Mouse (Mus musculus) limb, embryonic 11.5 days (tissue): Measurements from ENCODE around the gene Pitpnc1. TPM values are rescaled to one million over a fixed set of nuclear protein-coding genes. Genes with fewer than 3 reads are reported as not detected.

Experiments
- ATAC-seq: fragments of 200-750 bp; cut with Nextera tagmentation; 2 replicates; pipeline ENCODE4 v1.8.0; 2017; ENCODE audit warnings: low read depth; ENCODE audit not compliant: insufficient number of reproducible peaks, low FRiP score, low TSS enrichment
- DNase-seq: peaks from one replicate; pipeline ENCODE4 v3.0.0-alpha.2; 2015; ENCODE audit warnings: low spot score
- H3K27ac ChIP-seq: fragments of 300-500 bp; sonication (generic); replicated peaks from 2 replicates; pipeline ENCODE4 v1.5.1; 2014; ENCODE audit warnings: low read depth, mild to moderate bottlenecking, low read length
- H3K27me3 ChIP-seq: fragments of 300-500 bp; sonication (generic); 2 replicates; pipeline ENCODE4 v1.6.1; 2014; ENCODE audit warnings: mild to moderate bottlenecking, low read length, mixed read lengths; ENCODE audit not compliant: control insufficient read depth, insufficient read depth
- H3K36me3 ChIP-seq: fragments of 300-500 bp; sonication (generic); 2 replicates; pipeline ENCODE4 v1.6.1; 2014; ENCODE audit warnings: mild to moderate bottlenecking, low read length, moderate library complexity, mixed read lengths; ENCODE audit not compliant: control insufficient read depth, insufficient read depth
- H3K4me1 ChIP-seq: fragments of 300-500 bp; sonication (generic); 2 replicates; pipeline ENCODE4 v1.6.1; 2014; ENCODE audit warnings: low read length, mixed read lengths; ENCODE audit not compliant: control insufficient read depth, insufficient read depth
- H3K4me2 ChIP-seq: fragments of 300-500 bp; sonication (generic); 2 replicates; pipeline ENCODE4 v1.6.1; 2014; ENCODE audit warnings: low read depth, mild to moderate bottlenecking, moderate library complexity; ENCODE audit not compliant: severe bottlenecking
- H3K4me3 ChIP-seq: fragments of 300-500 bp; sonication (generic); 2 replicates; pipeline ENCODE4 v1.5.1; 2014; ENCODE audit warnings: low read depth, low read length
- H3K9ac ChIP-seq: fragments of 300-500 bp; sonication (generic); 2 replicates; pipeline ENCODE4 v1.6.1; 2014; ENCODE audit warnings: mild to moderate bottlenecking, low read length
- H3K9me3 ChIP-seq: fragments of 300-500 bp; sonication (generic); 2 replicates; pipeline ENCODE4 v1.6.1; 2016; ENCODE audit warnings: low read length; ENCODE audit not compliant: control insufficient read depth
- WGBS: fragments of 180-500 bp; shearing (Covaris S2); extraction: QIAGEN DNeasy Blood & Tissue Kit; methylation state at CpG from one replicate; pipeline ENCODE4 v1.1.7; 2014; 5-methylcytosine and 5-hydroxymethylcytosine counted together
- polyA plus RNA-seq: library from polyadenylated mRNA; unstranded; fragments of >200 nt; fragmentation: Nextera tagmentation; extraction: Ambion mirVana; gene quantifications from 2 replicates; pipeline ENCODE4 v1.2.1, GENCODE M21; 2014

The Pitpnc1 gene
- polyA plus RNA-seq, 1 experiment from 2014 or later: 35.3 TPM

GRCm38 (mm10) chr11:107469523-107470371 is 752 bp downstream of the Pitpnc1 start:
- Histone ChIP-seq H3K4me3 (peak overlapping the region; percentile 85), H3K9me3 (no peaks in the 10 kb centered on the region), H3K27me3 (no peaks in the 10 kb centered on the region), H3K27ac (peak overlapping the region; percentile 90), H3K4me1 (peaks cover 8% of the 10 kb centered on the region), H3K36me3 (no peaks in the 10 kb centered on the region), H3K9ac (peak overlapping the region; percentile 91), H3K4me2 (peak overlapping the region; percentile 80)
- under 1% methylated on average over 59 of the region's 59 CpGs for WGBS
- peak; percentile 60 for ATAC-seq
- DNase-seq: peak; percentile 74

- peak overlapping the region; percentile 85 for H3K4me3 ChIP-seq
- H3K36me3 ChIP-seq: no peaks in the 10 kb centered on the region
- H3K9ac ChIP-seq: peak overlapping the region; percentile 91
- H3K4me2 ChIP-seq: peak overlapping the region; percentile 80
- H3K27me3 ChIP-seq: no peaks in the 10 kb centered on the region
- ATAC-seq: peak; percentile 83
- peak; percentile 87 for DNase-seq
- H3K27ac ChIP-seq: peak overlapping the region; percentile 90
- WGBS: under 1% methylated on average over 38 of the region's 38 CpGs
- peaks cover 8% of the 10 kb centered on the region for H3K4me1 ChIP-seq
- H3K9me3 ChIP-seq: no peaks in the 10 kb centered on the region
These were observed 1.4 kb downstream of the Pitpnc1 start for GRCm38 (mm10) chr11:107469031-107469522.

- Histone ChIP-seq H3K4me2 (peak overlapping the region; percentile 80), H3K27me3 (no peaks in the 10 kb centered on the region), H3K4me1 (peaks cover 8% of the 10 kb centered on the region), H3K36me3 (no peaks in the 10 kb centered on the region), H3K9me3 (no peaks in the 10 kb centered on the region), H3K4me3 (peak overlapping the region; percentile 85), H3K9ac (peak overlapping the region; percentile 91), H3K27ac (peak overlapping the region; percentile 90)
- DNase-seq (no peak), ATAC-seq (no peak)
- 21% methylated on average over 16 of the region's 16 CpGs for WGBS
These were observed 2.1 kb downstream of the Pitpnc1 start for GRCm38 (mm10) chr11:107468252-107469030.

GRCm38 (mm10) chr11:107466611-107467391 is 3.7 kb downstream of the Pitpnc1 start:
- H3K4me2 ChIP-seq: no peak overlapping the region
- H3K36me3 ChIP-seq: no peaks in the 10 kb centered on the region
- no peaks in the 10 kb centered on the region for H3K27me3 ChIP-seq
- peaks cover 8% of the 10 kb centered on the region for H3K4me1 ChIP-seq
- H3K4me3 ChIP-seq: no peak overlapping the region
- DNase-seq (no peak), ATAC-seq (no peak)
- no peak overlapping the region for H3K9ac ChIP-seq
- WGBS: 73% methylated on average over 6 of the region's 6 CpGs
- H3K27ac ChIP-seq: no peak overlapping the region
- H3K9me3 ChIP-seq: no peaks in the 10 kb centered on the region

- H3K27ac ChIP-seq: no peak overlapping the region
- no peaks in the 10 kb centered on the region for H3K9me3 ChIP-seq
- WGBS: 90% methylated on average over 1 of the region's 1 CpGs
- no peak for ATAC-seq
- H3K27me3 ChIP-seq: no peaks in the 10 kb centered on the region
- H3K36me3 ChIP-seq: no peaks in the 10 kb centered on the region
- DNase-seq: no peak
- no peak overlapping the region for H3K4me2 ChIP-seq
- H3K4me1 ChIP-seq: peaks cover 6% of the 10 kb centered on the region
- no peak overlapping the region for H3K9ac ChIP-seq
- H3K4me3 ChIP-seq: no peak overlapping the region
These were observed 4.5 kb downstream of the Pitpnc1 start for GRCm38 (mm10) chr11:107465969-107466368.

- ATAC-seq (no peak), DNase-seq (no peak)
- no peak overlapping the region for H3K4me3 ChIP-seq
- no peaks in the 10 kb centered on the region for H3K27me3 ChIP-seq
- no peak overlapping the region for H3K4me2 ChIP-seq
- H3K4me1 ChIP-seq: peaks cover 6% of the 10 kb centered on the region
- no peaks in the 10 kb centered on the region for H3K9me3 ChIP-seq
- 92% methylated on average over 4 of the region's 4 CpGs for WGBS
- H3K27ac ChIP-seq: no peak overlapping the region
- no peak overlapping the region for H3K9ac ChIP-seq
- no peaks in the 10 kb centered on the region for H3K36me3 ChIP-seq
These were observed 5.5 kb downstream of the Pitpnc1 start for GRCm38 (mm10) chr11:107465041-107465440.

GRCm38 (mm10) chr11:107464141-107464540 is 6.4 kb downstream of the Pitpnc1 start:
- Histone ChIP-seq H3K4me1 (peaks cover 6% of the 10 kb centered on the region), H3K9me3 (no peaks in the 10 kb centered on the region), H3K9ac (no peak overlapping the region), H3K27ac (no peak overlapping the region), H3K4me3 (no peak overlapping the region), H3K36me3 (no peaks in the 10 kb centered on the region), H3K27me3 (no peaks in the 10 kb centered on the region), H3K4me2 (no peak overlapping the region)
- DNase-seq: no peak
- WGBS: 83% methylated on average over 6 of the region's 6 CpGs
- no peak for ATAC-seq

- H3K4me1 ChIP-seq: peaks cover 2% of the 10 kb centered on the region
- ATAC-seq: no peak
- WGBS: 89% methylated on average over 12 of the region's 12 CpGs
- no peak overlapping the region for H3K9ac ChIP-seq
- no peak overlapping the region for H3K4me2 ChIP-seq
- no peaks in the 10 kb centered on the region for H3K27me3 ChIP-seq
- no peak for DNase-seq
- H3K4me3 ChIP-seq: no peak overlapping the region
- H3K27ac ChIP-seq: no peak overlapping the region
- H3K36me3 ChIP-seq: no peaks in the 10 kb centered on the region
- no peaks in the 10 kb centered on the region for H3K9me3 ChIP-seq
These were observed 7.2 kb downstream of the Pitpnc1 start for GRCm38 (mm10) chr11:107463251-107463681.
